Mouse (Mus musculus): ENCODE measurements around the gene Gm28043. TPM values are rescaled to one million over a fixed set of nuclear protein-coding genes. Genes with fewer than 3 reads are reported as not detected.

The Gm28043 gene
- polyA plus RNA-seq, 1 experiment, result 3.2 TPM

DNA sequence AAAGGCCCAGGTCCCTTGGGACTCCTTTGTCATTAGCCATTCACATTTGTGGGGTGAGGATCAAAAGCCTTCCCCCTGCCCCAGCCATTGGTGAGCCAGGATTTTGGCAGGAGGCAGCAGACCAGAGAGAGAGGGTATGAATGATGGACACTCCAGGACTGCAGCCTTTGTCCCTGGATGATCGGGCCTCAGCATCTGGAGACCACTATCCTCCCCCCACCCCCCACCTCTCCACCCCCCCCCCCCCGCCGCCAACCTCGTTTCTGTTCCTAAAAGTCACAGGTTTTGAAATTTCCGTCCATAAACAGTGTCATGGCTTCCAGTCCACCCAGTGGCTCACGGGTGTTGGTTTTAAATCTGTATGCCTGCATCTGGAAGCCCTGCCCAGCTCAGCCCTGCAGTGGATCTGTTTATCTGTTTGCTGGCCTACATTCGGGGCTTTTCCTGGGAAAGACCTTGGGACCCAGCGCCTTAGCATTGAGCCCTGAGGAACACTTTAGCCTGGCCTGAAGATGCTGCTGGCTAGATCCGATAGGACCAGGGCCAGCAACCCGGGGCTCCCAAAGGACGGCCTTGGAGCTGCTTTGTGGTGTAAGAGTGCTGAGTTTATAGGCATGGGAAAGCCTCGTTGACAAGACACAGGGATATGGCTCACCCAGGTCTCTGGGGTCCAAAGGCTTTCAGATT is 116.7 kb downstream of the Gm28043 start:
- H3K27ac ChIP-seq (ENCODE audit: insufficient read depth, low read length), result no peak overlapping the region
- H3K27me3 ChIP-seq (ENCODE audit: control insufficient read depth, insufficient read depth, low read length), result no peaks in the 10 kb centered on the region
- no peak for DNase-seq
- H3K4me3 ChIP-seq (replicated peaks; ENCODE audit: insufficient read depth, low read depth, low read length), result no peak overlapping the region
- H3K4me1 ChIP-seq (ENCODE audit: control insufficient read depth, insufficient read depth, low read length), result peaks cover 25% of the 10 kb centered on the region
- TF ChIP-seq POLR2A (IDR thresholded peaks at IDR 0.05; ENCODE audit: borderline replicate concordance, insufficient read depth, low read length) (no peak), CTCF (IDR thresholded peaks at IDR 0.05; ENCODE audit: borderline replicate concordance, insufficient read depth, low read depth, low read length) (no peak)
- WGBS, result 40% methylated on average over 12 of the region's 12 CpGs

DNA sequence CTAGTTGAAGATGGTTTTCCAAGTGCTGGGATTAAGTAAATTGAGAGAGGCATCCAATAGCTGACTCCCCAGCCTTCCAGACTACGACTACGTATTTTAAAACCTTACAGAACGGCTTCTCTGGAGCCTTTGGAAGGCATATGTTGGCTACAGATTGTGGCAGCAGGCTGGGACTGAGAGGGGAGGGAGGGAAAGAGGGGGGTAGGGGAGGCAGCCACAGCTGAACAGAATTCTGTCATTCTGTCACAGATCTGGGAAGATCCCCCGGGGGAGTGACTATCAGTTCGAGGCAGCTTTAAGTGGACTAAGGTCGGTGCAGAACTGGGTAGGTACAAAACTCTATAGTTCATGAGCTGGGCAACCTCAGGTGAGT is 117.3 kb downstream of the Gm28043 start:
- no peak overlapping the region for H3K27ac ChIP-seq (ENCODE audit: insufficient read depth, low read length)
- 13% methylated on average over 6 of the region's 6 CpGs for WGBS

DNA sequence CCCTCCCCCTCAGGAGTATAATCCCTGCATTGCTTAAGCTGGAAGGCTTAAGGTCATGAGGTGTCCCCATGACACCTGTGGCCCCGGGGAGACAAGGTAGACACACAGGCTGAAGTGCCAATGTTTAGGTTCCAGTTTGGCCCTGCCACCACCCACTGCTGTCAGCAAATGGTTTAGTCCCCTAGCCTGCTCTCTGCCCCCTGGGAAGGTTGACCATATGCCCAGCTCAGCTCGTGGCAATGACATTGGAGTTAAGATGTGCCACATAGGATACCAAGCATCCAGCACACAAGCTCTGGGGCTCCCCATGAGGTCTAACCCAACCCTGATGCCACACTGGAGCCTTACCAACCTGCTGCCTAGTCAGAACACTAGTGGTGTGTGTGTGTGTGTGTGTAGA is 117.8 kb downstream of the Gm28043 start:
- no peak for TF ChIP-seq CTCF (IDR thresholded peaks at IDR 0.05; ENCODE audit: borderline replicate concordance, insufficient read depth, low read depth, low read length)
- no peak for TF ChIP-seq POLR2A (IDR thresholded peaks at IDR 0.05; ENCODE audit: borderline replicate concordance, insufficient read depth, low read length)
- 19% methylated on average over 2 of the region's 2 CpGs for WGBS
- Histone ChIP-seq H3K27ac (ENCODE audit: insufficient read depth, low read length) (no peak overlapping the region), H3K4me1 (ENCODE audit: control insufficient read depth, insufficient read depth, low read length) (peaks cover 25% of the 10 kb centered on the region), H3K4me3 (replicated peaks; ENCODE audit: insufficient read depth, low read depth, low read length) (no peak overlapping the region), H3K27me3 (ENCODE audit: control insufficient read depth, insufficient read depth, low read length) (no peaks in the 10 kb centered on the region)
- peak in 1 of 2 experiments; percentile 33 for DNase-seq

More for the DNA sequence above, 117.3 kb downstream of the Gm28043 start:
- peak in 1 of 2 experiments; percentile 48 for DNase-seq
- H3K4me1 ChIP-seq (ENCODE audit: control insufficient read depth, insufficient read depth, low read length), result peaks cover 25% of the 10 kb centered on the region
- TF ChIP-seq POLR2A (IDR thresholded peaks at IDR 0.05; ENCODE audit: borderline replicate concordance, insufficient read depth, low read length) (no peak), CTCF (IDR thresholded peaks at IDR 0.05; ENCODE audit: borderline replicate concordance, insufficient read depth, low read depth, low read length) (no peak)
- H3K27me3 ChIP-seq (ENCODE audit: control insufficient read depth, insufficient read depth, low read length), result no peaks in the 10 kb centered on the region
- H3K4me3 ChIP-seq (replicated peaks; ENCODE audit: insufficient read depth, low read depth, low read length), result no peak overlapping the region

DNA sequence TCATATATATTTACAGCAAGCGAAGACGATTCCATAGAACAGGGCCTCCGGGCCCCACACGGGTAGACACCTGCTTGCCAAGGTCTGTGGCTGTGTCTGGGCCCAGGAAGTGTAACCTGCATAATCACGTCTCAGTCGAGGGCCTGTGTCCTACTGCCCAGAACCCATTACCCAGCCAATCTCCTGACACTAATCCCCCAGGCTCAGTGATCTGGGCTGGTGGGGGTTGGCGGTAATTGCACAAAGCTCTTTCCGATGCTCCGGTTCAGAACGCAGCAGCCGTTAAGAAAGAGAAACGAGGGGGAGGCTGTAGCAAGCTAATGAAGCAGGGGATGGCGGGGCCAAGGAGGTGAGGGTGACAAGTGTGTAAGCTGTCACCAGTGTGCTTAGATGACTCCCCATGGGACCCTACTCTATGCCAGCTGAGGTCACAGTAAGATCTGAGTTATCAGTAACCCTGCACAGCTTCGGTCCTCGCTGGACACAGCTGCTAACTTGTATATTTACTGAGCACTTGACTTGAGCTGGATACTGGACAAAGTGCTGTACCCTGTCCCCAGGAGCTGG is 121.9 kb downstream of the Gm28043 start:
- no peak for DNase-seq
- Histone ChIP-seq H3K4me3 (replicated peaks; ENCODE audit: insufficient read depth, low read depth, low read length) (no peak overlapping the region), H3K27ac (ENCODE audit: insufficient read depth, low read length) (no peak overlapping the region), H3K4me1 (ENCODE audit: control insufficient read depth, insufficient read depth, low read length) (peaks cover 11% of the 10 kb centered on the region), H3K27me3 (ENCODE audit: control insufficient read depth, insufficient read depth, low read length) (no peaks in the 10 kb centered on the region)
- WGBS, result 70% methylated on average over 15 of the region's 15 CpGs
- TF ChIP-seq CTCF (IDR thresholded peaks at IDR 0.05; ENCODE audit: borderline replicate concordance, insufficient read depth, low read depth, low read length) (no peak), POLR2A (IDR thresholded peaks at IDR 0.05; ENCODE audit: borderline replicate concordance, insufficient read depth, low read length) (no peak)

DNA sequence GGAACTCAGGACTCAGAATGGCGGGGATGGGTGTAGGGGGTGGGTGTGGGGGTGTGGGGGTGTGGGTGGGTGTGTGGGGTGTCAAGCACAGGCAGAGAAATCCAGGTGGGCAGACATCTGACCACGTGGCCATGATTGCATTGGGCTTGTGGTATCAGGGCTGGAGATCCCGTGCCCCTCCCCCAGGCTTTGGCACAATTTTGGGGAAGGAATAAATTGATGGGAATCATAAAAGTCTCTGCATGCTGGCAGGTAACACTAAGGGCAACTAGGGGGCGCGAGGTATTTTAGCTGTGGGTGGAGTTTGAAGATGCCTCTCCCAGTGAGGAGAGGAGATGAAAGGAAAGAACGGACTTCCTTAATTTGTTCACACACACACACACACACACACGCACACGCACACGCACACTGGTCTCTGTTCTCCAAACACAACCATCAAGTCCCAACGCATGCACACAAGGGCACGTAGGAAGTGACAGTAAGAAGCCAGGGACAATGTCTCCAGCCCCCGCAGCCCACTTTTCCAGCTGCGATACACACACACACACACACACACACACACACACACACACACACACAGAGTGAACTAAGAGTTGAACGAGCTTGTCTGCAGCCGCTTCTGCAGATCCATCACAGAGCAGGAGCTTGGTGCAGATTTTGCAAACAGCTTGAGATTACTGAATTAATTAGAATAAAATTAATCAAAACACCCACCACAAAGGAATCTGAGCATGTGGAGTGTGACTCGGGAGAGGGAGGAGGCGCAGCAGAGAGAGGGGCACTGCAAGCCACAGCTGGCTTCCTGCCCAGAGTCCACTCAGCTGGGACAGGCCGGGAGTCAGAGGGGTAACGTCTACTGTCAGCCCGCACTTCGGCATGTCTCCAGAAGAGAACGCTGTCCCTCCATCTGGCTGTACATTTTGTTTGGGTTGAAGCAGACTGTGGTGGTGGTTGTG is 123.5 kb downstream of the Gm28043 start:
- no peak for TF ChIP-seq CTCF (IDR thresholded peaks at IDR 0.05; ENCODE audit: borderline replicate concordance, insufficient read depth, low read depth, low read length)
- no peak for TF ChIP-seq POLR2A (IDR thresholded peaks at IDR 0.05; ENCODE audit: borderline replicate concordance, insufficient read depth, low read length)
- no peak overlapping the region for H3K27ac ChIP-seq (ENCODE audit: insufficient read depth, low read length)
- 28% methylated on average over 22 of the region's 22 CpGs for WGBS
- no peak overlapping the region for H3K4me3 ChIP-seq (replicated peaks; ENCODE audit: insufficient read depth, low read depth, low read length)
- peaks cover 5% of the 10 kb centered on the region for H3K4me1 ChIP-seq (ENCODE audit: control insufficient read depth, insufficient read depth, low read length)
- no peak for DNase-seq
- H3K27me3 ChIP-seq (ENCODE audit: control insufficient read depth, insufficient read depth, low read length), result no peaks in the 10 kb centered on the region

DNA sequence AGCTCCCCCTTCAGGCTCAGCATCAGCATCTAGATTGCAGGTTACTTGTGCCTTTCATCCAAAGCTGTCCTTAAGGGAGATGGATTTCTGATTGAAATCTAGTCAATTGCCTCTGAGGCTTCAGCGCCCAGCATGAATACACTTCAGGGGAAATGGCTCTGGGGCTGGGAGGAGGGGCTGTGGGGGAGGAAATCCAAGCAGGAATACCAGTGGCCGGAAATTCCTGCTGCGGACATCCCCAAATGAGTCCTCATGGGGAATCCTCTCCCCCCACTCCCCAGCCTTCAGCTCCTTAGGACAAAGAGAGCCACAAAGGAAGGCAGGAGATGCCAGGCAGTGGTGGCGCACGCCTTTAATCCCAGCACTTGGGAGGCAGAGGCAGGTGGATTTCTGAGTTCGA is 132.8 kb downstream of the Gm28043 start:
- TF ChIP-seq CTCF (IDR thresholded peaks at IDR 0.05; ENCODE audit: borderline replicate concordance, insufficient read depth, low read depth, low read length) (no peak), POLR2A (IDR thresholded peaks at IDR 0.05; ENCODE audit: borderline replicate concordance, insufficient read depth, low read length) (no peak)
- H3K4me3 ChIP-seq (replicated peaks; ENCODE audit: insufficient read depth, low read depth, low read length), result no peak overlapping the region
- WGBS, result 92% methylated on average over 6 of the region's 6 CpGs
- H3K27ac ChIP-seq (ENCODE audit: insufficient read depth, low read length), result no peak overlapping the region
- H3K4me1 ChIP-seq (ENCODE audit: control insufficient read depth, insufficient read depth, low read length), result peaks cover 16% of the 10 kb centered on the region
- DNase-seq, result no peak
- H3K27me3 ChIP-seq (ENCODE audit: control insufficient read depth, insufficient read depth, low read length), result no peaks in the 10 kb centered on the region

Other genes with a start within 250 kb of the Gm28043 start
- 10.5 and 10.9 TPM in 2 replicates for gene Pim1, start 124.1 kb upstream of the Gm28043 start, polyA plus RNA-seq (2012; rRNA removed)
- gene Gm17657, start 65.2 kb upstream of the Gm28043 start, polyA plus RNA-seq (2012; rRNA removed), result not detected in 2 replicates
- gene Tbc1d22b, start 65.1 kb upstream of the Gm28043 start, polyA plus RNA-seq (2012; rRNA removed), result 37.4 and 37.7 TPM in 2 replicates
- 0.76 and 1.2 TPM in 2 replicates for gene Tmem217, start 62.5 kb upstream of the Gm28043 start, polyA plus RNA-seq (2012; rRNA removed)
- 66.3 and 72.1 TPM in 2 replicates for gene Rnf8, start 86 bp upstream of the Gm28043 start, polyA plus RNA-seq (2012; rRNA removed)
- gene Cmtr1, start 45.7 kb downstream of the Gm28043 start, polyA plus RNA-seq (2012; rRNA removed), result 96.5 and 99.1 TPM in 2 replicates
- 25.9 and 26.2 TPM in 2 replicates for gene Ccdc167, start 102.2 kb downstream of the Gm28043 start, polyA plus RNA-seq (2012; rRNA removed)